Mouse (Mus musculus): ENCODE measurements around the gene Lyar.

Gene Lyar

DNA sequence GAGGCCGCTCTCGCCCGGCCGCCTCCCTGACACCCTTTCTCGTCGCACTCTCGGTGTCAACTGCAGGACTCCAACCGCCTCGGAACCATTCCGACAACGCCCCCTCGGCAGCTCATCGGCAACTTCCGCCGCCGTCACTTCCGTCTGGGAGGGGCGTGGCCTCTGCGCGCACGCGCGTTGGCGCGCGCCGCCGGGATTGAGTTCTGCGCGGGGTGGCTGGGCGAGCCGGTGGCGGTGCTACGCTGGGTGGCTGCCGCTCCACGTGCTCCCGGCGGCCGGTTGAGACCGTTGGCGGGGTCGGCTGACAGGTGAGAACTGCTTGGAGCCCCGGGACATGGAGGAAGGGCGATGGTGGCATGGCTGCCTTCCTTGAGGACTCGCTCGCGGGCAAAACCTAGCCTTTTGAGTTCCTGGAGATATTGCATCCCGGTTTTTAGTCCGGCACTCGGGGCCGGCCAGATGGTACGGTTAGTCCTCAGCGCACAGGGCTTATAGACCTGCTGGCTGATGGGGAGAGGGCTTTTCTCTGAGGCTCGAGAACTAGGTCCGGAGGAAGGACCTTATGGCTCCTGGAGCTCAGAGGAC is at the start of gene Lyar, which contains the start of gene Zbtb49:
Lyar (plus strand) TSS at position 143 of the 585 bp plus-strand sequence.
Zbtb49 (minus strand) TSS at position 130 of the 585 bp plus-strand sequence.
- peak; percentile 95 for DNase-seq (ENCODE audit: low spot score)

DNA sequence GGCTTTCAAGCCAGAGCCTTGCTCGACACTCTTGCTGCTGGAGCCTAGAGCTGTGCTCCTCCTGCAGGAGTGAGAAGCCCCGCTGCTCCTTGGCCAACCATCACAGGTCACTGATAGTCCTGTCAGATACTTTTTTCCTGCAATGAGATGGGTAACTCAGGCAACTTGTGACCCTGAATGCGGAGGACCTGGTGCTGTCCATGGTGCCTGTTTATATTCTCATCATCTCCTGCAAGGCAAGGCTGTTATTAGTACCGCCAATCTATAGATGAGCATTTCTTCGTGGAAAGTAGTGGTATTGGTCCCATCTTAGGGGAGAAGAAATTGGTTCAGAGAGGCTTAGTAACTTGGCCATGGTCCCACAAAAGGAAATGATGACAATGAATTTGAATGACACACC is 46.5 kb upstream of the Lyar start:
- no peak for DNase-seq (ENCODE audit: low spot score)

DNA sequence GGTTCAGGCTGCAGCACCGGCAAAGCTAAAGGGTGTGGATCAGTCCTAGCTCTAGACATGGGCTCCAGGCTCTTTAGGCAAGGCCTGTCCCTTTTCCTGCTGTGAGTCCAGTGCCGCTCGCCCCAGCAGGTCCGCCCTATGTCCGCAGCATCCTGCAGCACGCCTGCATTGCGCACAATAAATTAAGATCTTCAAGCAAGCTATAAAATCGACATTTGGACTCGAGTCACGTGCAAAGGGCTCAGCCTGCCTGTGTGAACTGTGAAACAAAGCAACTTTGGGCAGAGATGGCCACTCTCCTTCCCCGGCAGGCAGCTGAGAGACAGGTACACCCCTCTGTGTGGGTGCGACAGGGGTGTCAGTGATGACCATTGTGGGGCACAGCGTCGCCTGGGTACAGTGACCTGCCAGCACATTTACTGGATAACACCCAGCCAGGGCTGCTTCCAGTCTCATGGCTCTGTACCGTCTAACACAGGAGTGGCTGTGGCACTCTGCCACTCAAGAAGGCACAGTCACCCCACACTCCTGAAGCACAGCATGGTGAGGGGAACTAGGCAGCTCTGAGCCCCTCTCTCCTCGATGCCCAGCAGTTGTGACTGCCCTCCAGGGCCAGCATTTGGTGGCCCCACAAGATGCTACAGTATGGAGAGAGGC is 45.9 kb upstream of the Lyar start:
- DNase-seq (ENCODE audit: low spot score) = no peak

DNA sequence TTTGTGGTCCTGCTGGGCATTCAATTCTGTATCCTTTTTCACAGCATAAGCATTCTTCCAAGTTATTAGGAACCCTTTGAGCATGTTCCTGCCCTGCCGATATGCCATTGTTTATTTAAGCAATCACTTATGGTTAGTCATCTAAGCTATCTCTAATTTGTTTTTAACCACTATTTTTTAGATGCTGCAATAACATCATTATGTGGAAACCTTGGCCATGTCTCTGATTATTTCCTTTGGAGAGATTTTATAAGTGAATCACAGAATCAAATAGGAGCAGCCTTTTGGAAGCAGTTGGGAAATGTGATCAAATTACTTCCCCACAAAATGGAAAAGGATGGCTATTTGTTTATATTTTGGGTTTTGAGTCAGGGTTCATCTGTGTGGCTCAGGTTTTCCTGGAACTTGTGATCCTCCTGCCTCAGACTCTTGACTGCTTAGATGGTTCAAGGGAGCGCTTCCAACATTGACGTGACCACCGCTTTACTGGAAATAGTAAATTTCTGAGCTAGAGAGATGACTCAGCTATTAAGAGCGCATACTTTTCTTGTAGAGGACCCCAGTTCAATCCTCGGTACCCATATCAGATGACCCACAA is 35.5 kb upstream of the Lyar start:
- DNase-seq (ENCODE audit: low spot score) = no peak

DNA sequence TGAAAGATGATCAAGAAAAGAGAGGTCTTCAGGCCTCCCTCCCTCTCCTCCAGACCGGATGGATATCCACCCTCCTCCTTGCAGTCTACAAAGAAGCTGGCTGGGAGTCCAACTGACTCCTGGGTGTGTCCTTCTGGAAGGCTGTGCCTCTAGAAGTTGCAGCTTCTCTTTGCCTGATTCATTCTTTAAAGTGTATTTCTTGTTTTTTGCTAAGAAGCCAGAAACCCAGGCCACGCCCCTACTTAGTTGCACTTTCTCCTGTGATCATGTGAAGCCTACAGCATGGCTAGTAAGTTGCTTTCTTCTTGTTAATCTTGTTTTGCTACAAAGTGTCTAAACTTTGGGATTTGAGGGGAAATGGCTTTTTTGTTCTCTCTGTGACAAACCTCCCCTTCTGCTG is 33.3 kb upstream of the Lyar start:
- DNase-seq (ENCODE audit: low spot score) = no peak

DNA sequence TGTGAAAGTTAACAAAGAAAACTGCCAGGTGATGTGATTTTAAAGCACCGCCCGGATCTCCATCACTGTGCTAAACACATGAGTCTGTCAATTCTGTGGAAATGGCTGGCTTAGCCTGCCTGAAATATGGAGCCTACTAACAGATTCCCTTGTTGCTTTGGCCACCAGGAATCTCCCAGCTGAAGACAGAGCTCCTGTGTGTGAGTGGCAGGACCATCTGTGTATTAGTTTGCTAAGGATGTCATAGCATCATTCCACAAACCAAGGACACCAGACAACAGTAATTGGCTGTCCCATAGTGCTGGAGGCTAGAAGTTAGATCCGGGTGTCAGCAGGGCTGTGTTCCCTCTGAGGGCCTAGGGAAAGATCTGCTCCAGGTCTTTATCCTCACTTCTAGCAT is 29.4 kb upstream of the Lyar start:
- no peak for DNase-seq (ENCODE audit: low spot score)

DNA sequence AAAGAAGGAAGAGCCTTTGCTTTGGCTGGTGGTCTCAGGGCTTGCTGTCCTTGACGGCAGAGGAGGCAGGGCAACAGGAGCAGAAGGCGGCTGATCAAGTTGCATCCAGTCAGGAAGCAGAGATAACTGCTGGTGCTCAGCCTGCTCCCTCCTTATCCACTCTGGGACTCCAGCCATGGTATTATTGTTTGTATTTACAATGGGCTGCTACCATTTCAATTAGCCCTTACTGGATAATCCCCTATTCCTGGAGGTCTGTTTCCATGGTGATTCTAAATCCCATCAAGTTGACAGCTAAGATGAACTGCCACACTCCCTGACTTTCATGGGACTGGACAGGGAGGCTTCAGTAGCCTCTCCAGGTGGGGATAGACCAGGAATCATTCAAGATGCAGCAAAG is 25.3 kb upstream of the Lyar start:
- no peak for DNase-seq (ENCODE audit: low spot score)

DNA sequence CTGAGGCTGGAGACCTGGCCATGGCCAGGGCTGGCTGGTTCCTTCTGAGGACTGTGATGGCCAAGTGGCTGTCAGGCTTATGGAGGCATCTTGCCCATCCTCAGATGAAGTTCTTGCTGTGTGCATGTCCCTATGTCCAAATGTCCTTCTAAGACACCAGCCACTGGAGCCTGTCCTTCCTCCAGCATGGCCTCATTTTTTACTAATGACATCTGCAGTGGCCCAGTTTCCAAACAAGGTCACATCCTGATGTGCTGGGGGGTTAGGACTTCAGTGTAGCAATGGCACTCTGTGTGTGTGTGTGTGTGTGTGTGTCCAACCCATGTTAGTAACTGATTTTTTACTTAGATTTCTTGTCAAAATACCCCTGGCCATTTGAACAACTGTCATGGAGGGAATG is 24.3 kb upstream of the Lyar start:
- DNase-seq (ENCODE audit: low spot score) = no peak

DNA sequence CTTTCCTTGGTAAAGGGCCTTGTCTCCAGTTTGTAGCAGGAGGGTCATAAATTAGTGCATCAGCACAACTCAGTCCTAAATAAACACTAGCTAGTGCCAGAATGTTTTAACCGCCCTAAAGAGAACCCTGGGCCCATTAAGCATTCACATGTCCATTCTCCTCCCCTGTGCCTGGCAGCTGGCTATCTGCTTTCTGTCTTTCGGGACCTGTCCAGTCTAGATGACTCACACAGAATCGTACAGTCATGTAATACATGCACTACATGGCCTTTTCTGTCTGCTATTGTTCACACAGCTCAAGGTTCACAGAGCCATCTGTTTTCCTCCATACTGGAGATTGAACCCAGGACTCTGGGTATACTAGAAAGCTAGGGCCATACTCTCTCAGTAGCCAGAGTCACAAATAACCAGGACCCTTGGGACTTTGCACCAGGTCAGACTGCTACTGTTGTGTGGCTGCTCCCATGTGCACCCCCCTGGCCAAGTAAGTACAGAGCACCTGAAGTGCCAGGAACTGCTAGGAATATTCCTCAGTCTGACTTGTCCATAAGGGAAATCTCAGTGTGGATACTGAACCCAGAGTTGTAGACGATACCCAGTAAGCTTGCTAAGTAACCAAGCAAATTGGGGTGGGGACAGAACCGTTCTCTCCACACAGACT is 23.3 kb upstream of the Lyar start:
- no peak for DNase-seq (ENCODE audit: low spot score)

DNA sequence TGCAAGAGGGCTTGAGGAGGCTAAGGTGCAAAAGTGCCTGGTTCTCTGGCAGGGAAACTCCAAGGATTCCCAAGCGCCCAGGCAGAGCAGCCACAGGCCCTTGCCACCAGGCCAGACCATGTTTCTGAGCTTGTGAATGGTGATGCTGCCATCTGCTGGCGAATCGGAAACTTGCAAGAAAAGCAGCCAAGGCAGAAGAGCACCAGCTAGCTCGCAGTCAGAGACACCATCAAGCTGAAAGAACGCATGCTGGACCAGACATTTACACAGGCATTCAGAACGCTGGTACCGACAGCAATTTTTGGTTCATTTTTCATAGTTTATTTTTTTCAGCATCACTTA is 22.8 kb upstream of the Lyar start:
- DNase-seq (ENCODE audit: low spot score) = peak; percentile 81

DNA sequence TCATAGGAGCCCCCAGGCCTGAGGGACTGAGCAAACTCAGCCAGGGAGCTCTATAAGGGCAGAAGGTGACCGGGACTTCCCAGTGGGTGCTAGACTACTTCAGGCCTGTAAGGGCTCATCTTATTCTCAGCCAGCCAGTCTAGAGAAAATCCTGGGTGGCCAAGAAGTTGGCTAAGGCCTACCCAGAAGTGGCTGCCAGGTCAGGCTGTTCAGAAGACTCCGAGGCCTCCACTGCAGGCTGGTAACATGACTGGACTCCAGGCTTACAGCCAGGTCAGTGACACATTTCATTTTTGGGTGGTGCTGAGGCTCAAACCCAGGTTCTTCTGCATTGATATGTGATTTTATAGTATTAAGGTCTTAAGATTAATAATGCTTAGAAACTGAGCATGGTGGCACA is 20.6 kb upstream of the Lyar start:
- no peak for DNase-seq (ENCODE audit: low spot score)

DNA sequence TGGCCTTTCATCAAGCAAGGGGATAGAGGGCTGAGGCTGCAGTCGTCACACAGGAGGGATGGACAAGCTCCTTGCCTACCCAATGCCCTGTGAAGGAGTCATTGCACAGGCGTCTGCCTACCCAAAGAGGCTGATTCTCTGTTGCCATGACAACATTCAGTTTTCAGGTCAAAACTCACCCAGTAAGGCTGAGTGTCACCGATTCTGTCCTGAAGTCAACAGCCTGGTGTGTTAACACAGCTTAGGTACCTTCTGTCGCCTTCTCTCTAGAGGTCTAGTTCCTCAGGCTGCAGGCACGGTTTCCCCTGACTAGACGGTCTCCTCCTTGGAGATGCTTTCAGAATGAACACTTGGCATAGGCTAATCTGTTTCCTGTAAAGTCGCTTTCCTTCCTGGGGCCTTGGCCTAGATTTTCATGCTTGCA is 15.0 kb upstream of the Lyar start:
- DNase-seq (ENCODE audit: low spot score) = no peak

DNA sequence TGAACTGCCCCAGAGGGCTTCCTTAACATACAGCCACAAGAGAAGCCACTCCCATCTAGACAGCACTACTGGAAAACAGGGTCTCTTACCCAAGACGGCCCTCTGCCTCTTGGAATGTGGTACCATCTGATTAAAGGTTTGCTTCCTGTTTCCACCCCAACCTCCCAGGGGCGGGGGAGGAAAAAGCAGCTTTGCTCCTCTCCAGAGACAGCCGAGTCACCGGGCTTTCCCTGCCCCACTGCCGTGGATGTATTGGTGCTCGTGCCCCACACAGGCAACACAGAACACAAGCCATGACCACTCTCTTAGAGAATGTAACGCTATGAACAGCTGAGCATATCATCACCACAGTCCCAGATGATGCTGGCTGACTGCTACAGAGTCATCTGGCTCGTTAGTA is 11.3 kb upstream of the Lyar start:
- DNase-seq (ENCODE audit: low spot score) = no peak

DNA sequence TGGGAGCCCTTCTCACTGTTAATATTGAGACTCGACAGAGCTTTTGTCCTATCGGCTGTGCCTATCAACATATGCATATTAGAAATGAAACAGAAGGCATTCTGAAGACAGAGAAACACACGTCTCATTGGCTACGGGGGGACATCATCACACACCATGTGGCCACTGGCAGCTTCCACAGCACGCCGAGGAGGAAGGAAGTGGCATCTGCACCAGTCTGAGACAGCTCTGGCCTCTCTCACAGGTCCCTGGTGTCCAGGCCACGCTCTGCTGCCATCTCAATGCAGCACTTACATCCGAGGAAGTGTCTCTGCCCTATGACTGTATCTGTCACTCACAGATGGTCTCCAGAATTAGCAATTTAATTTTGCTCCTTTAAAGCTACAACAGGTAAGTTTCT is 8.6 kb upstream of the Lyar start:
- DNase-seq (ENCODE audit: low spot score) = no peak

DNA sequence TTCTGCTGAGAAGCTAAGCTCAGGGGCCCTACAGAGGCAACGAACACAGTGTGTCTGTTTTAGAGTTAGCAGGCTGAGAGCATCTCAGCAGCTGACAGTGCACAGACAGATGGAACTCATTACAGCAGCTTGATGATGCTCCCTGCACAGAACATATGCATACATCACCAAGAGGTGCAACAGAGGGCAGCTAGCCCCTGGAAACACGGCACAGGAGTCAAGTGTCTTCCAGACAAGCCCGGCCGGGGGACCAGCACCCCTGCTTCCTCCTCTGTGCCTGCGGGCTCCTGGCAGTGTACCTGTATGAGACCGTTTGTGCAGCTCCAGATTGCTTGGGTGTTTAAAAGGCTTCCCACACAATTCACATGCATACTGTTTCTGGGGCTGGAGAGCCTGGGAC is 7.3 kb upstream of the Lyar start:
- no peak for DNase-seq (ENCODE audit: low spot score)

DNA sequence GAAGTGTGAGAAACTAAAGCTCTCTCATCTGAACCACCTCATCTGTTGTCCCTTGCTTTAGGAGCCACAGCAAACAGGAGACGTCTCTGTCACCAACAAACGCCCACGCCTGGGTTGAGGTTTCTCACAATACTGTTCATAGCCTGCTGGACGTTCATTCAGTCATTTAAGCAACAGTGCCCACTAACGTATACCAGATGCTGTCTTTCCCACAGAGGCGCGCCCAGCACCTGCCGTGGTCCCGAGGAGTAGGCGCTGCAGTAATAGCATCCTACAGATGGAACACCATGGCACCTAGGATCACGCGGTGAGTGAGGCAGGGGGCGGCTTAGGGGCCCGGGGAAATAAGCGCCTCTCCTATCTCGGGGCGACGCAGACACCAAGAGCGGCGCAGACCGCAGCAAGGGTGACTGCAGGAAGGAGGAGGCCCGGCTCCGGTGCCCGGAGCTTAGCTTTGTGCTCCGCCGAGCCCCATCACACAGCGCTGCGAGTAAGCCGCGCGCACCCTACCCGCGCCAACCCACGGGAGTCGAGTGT is 431 bp upstream of the Lyar start:
- DNase-seq (ENCODE audit: low spot score) = no peak

DNA sequence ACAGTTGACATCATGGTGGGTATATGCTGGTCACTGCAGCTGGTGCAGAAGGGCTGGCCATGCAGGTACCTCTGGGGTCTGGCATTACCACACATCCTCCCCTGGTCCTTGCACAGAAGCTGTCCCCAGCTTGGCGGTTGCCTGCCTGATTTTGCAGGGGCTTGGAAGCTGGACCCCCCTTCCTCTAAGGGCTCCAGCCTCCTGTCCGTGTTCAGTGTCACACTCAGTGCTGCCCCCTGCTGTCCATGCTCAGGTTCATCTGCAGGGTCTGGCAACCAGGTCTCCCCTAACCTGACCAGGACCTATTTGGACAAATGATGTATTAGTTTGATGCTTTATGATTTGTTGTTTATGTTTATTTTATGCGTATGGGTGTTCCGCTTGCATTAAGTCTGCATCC is 15.2 kb downstream of the Lyar start:
- peak; percentile 46 for DNase-seq (ENCODE audit: low spot score)

DNA sequence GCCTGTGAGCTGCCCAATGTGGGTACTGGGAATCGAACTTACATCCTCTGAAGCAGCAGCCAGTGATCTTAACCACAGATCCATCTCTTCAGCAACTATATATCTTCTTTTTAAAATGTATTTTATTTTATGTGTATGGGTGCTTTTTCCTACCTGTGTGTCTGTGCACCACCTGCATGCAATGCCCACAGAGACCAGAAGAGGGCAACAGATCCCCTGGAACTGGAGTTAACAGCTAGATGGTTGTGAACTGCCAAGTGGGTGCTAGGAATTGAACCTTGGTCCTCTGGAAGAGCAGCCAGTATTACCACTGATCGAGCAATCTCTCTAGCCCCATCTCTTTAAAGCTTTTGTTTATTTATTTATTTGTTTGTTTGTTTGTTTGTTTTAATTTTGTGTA is 16.4 kb downstream of the Lyar start:
- no peak for DNase-seq (ENCODE audit: low spot score)

DNA sequence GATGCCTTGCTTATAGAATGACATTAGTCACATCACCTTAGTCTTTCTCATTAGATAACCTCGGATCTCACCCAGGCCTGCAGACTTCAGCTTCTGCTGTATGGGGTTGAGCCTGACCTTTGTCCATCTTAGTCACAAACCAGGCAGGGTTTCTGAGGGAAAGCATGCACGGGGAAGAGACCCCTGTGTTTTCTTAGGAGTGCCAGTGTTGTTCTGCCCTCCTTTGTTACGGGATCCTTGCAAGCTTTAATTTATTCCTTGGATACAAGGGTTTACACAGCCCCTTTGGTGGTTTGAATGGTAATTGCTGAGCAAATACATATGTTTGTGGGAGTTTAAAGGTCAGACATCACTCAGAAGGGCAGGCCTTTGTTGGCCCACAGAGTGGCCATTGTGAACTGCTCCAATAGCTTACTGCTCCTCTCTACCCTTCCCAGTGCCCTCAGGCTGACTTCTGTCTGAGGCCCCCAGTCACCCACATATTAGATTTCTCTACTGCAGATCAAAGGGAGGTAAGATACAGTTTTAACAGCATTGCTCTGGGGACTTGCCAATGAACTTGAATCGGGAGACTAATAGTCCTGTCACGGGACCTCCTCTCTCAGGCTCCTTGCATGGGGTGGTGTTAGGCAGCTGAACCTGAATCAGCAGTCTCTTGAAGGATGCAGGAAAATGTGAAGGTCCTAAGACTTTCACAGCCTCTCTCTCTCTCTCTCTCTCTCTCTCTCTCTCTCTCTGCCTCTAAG is 20.6 kb downstream of the Lyar start:
- DNase-seq (ENCODE audit: low spot score) = no peak

DNA sequence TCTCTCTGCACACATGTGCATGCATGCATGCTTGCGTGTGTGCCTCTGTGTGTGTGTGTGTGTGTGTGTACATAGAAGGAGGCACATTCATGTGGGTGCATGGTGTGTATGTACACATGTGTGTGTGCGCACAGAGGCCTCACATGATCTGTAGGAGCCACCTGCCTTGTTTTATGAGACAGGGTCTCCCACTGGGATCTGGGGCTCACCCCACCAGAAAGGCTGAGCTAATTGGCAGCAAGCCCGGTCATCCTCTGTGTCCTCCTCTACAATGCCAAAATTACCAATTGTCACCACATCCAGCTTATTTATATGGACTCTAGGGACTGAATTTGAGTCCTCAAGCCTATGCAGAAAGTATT is 21.2 kb downstream of the Lyar start:
- no peak for DNase-seq (ENCODE audit: low spot score)

DNA sequence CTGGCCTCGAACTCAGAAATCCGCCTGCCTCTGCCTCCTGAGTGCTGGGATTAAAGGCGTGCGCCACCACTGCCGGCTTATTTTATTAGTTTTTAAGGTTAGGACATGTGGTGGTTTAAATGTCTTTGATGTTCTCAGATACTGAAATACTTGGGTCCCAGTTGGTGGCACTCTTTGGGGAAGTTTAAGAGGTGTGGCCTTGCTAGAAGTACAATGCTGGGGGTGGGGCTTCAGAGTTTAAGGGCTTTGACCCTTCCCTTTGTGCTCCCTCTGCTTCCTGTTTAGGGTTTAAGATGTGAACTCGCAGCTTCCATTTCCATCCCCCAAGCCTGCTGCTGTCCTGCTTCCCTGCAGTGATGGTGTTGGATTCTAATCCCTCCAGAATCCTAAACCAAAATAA is 21.7 kb downstream of the Lyar start:
- no peak for DNase-seq (ENCODE audit: low spot score)

DNA sequence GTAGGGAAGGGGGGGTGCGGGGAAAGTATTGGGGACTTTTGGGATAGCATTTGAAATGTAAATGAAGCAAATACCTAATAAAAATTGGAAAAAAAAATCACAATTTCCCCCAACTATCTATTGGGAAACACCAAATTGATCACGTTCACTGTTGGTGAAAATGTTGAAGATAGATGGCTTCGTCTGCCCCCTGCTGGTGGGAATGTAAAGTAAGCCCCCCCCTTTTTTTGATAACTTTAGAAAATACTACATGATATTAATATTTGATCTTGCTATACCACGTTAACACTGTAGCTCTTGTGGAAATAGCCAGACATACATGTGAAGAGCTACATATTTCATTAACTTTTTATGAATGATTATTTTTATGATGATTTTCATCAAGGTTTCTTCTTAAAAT is 34.9 kb downstream of the Lyar start:
- no peak for DNase-seq (ENCODE audit: low spot score)

DNA sequence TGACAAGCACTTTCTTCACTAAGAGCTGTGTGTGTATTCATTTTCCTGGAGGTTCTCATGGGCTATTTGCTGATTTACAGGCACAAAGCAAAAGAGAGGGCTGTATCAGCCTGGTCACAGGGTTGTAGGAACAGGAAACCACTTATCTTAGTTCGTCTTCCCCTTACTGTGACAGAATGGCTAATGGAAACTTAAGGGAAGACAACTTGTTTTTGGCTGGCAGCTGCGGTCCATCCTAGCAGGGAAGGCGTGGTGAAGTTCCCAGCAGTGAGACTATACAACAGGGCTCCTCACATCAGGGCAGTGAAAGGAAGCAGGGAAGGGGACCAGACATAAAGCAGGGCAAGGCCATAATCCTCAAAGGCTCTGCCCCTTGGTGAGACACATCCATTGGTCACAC is 35.4 kb downstream of the Lyar start:
- no peak for DNase-seq (ENCODE audit: low spot score)

Data from ovary, postnatal 36 days (tissue).